Mouse (Mus musculus) mesoderm, embryonic 11.5 days (tissue): ENCODE data around the gene Iba57.
"Not testable (repeated sequence)": the region's sequence is repeated elsewhere in the genome, so short reads cannot be mapped to it uniquely, and the experiment has no call there.

Experiments used
- DNase-seq: peaks from one replicate; pipeline ENCODE4 v3.0.0-alpha.2; 2012; ENCODE audit warnings: low read depth, low spot score

Iba57 gene

GRCm38 (mm10) chr11:59163255-59164236 lies at the start of gene Iba57:
TSS of gene Iba57 (minus strand) at chr11:59163739.
- peak; percentile 99 for DNase-seq

DNA sequence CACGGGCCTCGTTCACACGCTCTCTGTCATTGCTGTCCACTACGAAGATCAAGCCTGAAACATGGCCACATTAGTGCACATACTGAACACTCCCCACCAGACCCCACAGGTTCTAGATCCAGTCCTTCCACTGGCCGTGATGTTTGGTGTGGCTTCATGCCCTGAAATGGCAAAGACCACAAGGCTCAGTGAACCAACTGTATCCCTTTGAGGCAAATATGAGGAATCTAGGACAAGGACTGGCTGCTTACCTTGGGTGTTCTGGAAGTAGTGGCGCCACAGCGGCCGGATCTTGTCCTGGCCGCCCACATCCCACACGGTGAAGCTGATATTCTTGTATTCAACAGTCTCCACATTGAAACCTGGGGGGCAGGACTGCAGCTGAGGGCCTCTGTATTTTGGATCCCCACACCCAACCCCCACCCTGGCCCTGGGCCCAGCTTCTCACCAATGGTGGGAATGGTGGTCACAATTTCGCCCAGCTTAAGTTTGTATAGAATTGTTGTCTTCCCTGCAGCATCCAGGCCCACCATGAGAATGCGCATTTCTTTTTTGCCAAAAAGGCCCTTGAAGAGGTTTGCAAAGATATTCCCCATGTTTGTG lies 49.5 kb upstream of the Iba57 start:
- DNase-seq: no peak

GRCm38 (mm10) chr11:59212320-59212719 lies 48.8 kb upstream of the Iba57 start:
- not testable (repeated sequence) for DNase-seq

DNA sequence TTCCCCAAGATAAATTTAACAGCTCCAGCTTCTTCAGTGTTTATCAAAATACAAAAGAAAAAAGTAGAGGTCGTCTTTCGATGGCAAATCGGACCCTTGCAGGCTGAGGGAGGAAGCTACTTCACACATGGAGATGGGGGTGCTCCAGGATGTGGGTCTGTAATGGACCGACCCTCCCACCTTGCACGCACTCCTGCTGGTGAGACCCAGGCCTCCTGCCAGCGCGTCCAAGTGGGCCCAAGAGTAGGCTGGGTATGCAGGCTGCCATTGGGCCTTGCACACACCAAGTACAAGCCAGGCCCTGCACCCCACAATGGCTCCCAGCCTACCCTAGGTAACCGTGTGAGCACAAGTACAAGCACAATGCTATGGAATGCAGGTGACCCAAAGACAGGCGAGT lies 48.0 kb upstream of the Iba57 start:
- DNase-seq: not testable (repeated sequence)

GRCm38 (mm10) chr11:59210020-59210419 lies 46.5 kb upstream of the Iba57 start:
- DNase-seq: no peak

DNA sequence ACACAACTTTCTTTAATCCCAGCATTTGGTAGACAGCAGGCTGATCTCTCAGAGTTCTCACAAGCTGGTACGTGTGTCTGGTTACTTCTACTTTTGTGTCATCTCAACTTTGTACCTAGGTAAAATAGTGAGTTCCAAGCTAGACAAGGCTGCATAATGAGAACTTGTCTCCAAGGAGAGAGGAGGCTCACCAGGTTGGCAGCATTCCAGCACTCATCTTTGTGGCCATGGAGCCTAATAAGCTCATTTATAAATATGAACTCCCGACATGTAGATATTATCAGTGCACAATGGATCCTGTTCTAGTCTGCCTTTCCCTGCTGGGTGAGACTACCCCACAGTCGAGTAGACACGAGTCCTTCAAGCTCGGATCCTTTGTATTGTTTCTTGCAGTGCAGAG lies 46.0 kb upstream of the Iba57 start:
- no peak for DNase-seq

DNA sequence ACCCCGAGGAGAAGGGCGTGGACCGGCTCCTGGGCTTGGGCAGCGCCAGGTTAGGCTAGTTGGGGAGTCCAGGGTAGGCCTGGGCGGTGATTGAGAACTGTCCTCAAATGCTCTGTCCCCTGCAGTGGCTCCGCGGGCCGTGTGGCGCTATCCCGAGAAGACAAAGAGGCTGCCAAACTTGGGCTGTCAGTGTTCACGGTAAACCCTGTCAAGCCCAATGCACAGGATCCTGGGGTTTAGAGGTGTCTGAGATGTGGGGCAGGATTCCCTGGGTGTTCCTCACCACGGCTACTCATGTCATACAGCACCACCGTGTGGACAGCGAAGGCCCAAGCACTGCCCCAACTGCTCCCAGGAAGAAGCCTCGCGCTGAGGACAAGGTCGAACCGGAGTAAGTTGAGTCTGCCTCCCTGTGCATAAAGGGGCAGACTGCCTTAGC lies 45.5 kb upstream of the Iba57 start:
- DNase-seq: peak; percentile 73

GRCm38 (mm10) chr11:59208153-59208831 lies 44.8 kb upstream of the Iba57 start, which contains the start of gene 2310033P09Rik:
TSS of gene 2310033P09Rik (plus strand) at chr11:59208321.
- peak; percentile 97 for DNase-seq

DNA sequence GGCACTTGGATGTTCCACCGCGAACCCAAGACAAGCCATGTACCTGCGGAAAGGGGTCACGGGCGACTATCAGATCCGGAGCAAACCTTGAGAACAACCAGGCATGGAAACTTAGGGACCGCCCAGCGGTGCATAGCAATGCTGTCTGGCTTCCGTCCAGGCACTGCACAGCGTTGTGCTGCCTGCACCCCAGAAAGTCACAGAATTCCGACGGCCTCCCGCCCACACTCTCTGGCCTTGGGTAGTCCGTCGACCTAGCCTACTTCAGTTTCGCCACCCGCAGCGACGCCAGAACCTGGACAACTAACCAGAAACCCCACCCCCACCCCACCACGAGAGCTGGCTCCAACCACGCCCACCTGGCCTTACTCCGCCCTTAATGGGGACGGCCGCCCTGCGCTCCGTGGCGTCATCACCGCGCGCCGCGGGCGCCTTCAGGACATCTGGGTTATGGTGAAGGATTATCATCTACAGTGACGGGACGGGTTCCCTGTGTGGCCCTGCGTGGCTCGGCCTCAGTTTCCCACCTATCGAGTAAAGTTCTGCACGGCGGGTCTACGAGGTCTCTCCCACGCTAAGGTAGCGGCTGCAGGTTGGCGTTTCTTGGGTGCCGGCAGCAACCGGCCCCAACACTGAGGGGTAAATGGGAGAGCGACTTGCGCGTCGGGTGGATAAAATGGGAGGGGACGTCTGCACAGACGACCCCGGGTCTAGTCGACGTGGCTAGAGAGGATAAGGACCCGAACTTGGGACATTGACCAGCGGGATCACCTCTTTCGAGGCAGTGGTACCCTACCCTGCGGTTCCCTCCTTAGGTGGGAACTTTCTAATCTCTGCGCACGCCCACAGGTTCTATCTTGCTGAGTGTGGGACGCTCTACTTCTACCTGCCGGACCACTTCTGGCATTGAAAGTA lies 38.8 kb upstream of the Iba57 start, which contains the start of gene Mrpl55:
Gene Mrpl55 (plus strand): TSS at position 406 of the 915 bp plus-strand sequence.
- DNase-seq: peak; percentile 94

DNA sequence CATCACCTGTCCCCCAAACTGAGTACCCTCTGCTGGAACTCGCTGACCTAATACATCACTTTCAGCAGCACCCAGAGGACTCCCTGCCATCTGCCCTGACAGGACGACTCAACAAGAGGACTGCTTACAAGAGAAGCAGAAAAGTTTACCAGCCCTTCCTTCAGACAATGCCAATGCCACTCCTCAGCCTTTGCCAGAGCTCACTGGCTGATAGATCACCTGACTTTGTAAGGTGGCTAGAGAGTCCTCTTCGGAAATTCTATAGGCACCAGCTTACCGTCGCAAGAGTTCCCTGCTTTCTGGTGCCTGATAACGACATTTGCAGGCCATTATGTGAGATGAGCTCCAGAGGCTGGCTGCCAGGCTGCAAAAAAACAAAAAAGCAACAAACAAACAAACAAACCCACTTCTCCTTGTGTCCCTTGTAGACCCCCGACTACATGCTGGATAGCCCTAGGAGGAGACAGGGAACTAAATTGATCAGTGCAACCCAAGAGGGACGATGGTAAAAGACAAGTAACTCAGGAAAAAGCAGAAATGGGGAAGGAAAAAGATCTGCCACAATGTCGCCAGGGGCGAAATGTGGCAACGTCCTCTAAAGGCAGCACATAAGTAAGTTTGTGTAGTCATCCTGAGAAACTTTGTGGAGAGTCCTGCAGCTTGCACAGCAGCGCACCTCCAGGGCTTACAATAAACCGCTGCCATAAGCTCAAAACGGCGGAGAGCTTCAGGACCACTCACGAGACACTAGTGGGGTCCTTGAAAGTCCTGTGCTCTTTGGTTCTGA lies 37.9 kb upstream of the Iba57 start:
- no peak for DNase-seq

DNA sequence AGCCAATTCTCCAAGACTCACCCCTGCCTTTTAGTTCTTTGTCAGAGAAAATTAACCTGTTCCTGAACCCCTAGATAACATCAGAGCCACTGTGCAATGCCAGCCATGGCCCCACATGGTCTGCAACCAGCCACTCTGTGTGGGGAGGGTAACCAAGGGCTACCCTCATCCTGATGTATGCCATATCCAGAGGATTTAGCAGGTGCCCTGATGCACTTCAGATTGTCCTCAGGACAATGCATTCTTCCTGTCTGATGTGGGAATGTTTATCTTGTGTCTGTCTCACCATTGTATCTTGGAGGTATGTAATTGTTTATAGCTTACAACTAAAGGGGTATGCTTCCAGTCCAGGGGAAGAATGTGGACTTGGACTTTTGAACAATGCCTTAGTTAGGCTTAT lies 32.7 kb upstream of the Iba57 start:
- DNase-seq: no peak

- no peak for DNase-seq
Measured at GRCm38 (mm10) chr11:59192059-59192386, 28.5 kb upstream of the Iba57 start, which contains the start of gene Guk1. TSS of gene Guk1 (minus strand) at chr11:59192212.

DNA sequence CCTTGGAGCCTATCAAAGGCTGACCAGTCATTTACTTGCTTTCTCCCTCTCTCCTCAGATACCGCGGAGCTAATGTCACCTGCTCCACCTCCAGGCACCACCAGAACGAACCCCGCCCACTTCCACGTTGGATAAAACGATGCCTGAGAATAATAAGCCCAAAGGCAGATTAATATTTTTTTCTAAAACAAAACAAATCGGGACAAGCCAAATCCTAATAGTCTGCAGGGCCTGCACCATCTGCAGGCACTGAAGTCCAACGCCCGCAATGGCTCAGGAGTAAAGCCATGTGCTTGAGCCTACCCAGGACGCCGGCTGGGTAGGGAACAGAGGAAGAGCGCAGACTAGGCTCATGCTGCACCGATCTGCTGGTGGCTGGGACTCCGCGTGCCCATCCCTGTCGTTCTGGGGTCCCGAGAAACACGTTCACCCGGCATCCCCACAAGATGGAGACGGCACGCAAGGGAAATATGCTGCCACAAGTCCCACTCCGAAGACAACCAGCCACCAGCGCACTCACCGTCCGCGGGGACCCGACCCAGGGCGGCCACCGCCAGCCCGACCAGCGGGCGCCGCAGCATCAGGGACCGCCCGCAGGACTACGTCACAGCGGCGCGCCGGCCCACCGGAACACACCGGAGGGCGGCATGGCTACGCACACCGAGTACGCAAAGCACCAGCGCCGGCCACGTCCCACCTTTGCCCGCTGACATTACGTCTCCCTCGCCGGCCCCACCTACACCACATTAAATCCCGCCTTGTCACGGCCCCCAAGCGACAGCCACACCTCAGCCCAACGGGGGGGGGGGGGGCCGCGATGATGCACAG lies 27.9 kb upstream of the Iba57 start:
- DNase-seq: peak; percentile 89

- DNase-seq: no peak
Measured at GRCm38 (mm10) chr11:59187706-59188105, 24.2 kb upstream of the Iba57 start.

DNA sequence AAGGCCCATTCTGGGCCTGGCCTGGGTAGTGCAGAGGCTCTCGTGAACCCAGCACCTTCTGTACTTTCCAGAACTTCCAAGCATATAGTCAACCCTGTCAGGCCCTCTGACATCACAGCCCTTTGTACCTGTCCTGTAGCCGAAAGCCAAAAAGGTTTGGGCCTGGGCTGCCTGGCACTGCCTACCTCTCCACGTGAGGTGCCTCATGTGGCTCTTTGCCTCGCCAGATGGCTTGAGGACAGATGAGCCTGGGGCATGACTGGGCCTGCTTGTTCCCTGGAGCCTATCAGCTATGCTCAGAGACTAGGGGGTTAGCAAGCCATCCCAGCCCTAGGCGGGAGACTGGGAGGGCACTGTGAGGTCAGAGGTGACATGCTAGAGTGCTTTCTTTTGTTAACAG lies 22.0 kb upstream of the Iba57 start:
- DNase-seq: no peak

DNA sequence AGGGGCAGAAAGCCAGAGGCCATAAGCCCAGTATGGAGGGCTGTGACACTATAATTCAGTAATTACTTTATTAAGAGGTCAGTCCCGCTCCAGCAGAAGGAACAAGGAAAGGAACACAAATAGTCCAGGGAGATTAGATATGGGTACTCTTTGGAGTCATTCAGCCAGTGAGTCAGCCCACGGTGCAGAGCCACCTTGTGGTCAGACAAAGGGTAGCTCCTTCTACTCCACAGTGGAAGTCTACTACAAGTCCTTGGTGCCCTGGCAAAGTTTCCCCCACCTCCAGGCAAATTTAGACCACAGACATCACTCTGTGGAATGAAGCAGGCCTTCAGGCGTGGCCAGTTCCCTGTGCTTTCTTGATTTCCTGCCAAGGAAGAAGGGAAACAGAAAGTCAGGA lies 20.3 kb upstream of the Iba57 start:
- peak; percentile 41 for DNase-seq

DNA sequence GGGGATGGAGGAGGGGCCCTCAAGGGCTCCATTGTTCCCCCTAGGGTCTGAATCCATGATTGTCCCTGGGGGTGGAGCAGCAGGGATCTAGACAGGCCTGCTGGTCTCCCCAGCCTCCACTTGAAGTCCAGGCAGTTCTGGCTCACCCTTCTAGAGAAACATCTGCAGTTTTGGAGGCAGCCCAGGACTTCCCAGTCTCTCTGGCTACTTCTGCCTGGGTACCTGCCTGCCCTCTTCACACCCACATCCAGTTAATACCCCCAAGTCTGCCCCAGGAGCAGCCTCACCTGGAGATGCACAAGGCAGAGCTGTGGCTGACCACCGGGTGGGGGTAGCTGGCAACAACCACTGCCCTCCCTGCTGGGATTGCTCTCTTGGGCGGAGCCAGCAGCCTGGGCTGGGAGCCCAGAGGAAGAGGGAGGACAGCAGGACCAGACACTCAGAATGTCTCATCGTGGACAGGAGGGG lies 19.4 kb upstream of the Iba57 start, which contains the start of gene Gjc2:
Gene Gjc2 (minus strand): TSS at position 350 of the 468 bp plus-strand sequence.
- DNase-seq: no peak

DNA sequence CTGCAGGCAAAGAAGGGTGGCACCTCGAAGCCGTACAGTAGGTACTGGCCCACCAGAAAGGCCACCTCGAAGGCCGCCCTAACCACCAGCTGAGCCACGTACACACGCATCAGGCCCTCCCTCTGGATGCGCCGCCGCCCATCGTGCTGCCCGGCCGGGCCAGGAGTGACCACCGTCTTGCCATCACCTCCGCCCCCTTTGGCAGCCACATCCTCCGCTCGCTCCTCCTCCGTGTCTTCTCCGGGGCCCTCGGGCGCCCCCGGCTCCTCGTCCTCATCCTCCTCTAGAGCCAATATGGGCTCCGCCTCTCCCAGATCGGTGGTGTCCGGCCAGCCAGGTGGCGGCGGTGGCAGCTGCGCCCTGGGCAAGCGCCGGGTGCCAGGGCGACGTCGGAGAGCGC lies 13.4 kb upstream of the Iba57 start:
- DNase-seq: no peak

DNA sequence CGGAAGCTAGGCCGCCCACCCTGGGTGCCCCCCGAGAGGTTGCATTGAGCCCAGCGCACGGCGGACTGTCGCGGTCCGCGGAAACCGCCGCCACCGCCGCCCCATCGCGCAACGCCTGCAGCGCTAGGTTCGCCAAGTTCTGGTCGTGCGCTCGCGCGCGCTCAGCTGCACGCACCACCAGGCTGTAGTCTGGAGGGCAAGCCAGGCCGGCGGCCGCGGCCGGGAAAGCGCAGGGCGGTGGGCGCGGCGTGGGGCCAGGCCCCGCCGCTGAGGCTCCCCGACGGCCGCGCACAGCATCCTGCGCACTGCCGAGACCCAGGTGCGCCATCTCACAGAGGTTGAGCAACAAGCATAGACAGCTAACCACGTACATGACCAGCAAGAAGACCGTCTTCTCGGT lies 12.9 kb upstream of the Iba57 start:
- no peak for DNase-seq
